Mouse (Mus musculus) forebrain, postnatal 0 days (tissue): ENCODE measurements at regions not wholly inside any gene's neighbourhood (a gene's known extent, or its start where the extent isn't known, plus 50 kb on each side); places are given as distances from the start of the nearest gene placed in this dataset.

Experiments used
- ATAC-seq: fragments of 200-750 bp; cut with Nextera tagmentation; 2 replicates; pipeline ENCODE4 v1.8.0; 2017; ENCODE audit warnings: mild to moderate bottlenecking, moderate library complexity
- DNase-seq: peaks from one replicate; pipeline ENCODE4 v3.0.0-alpha.2; 2015
- H3K27ac ChIP-seq: fragments of 300-500 bp; sonication (generic); 2 replicates; pipeline ENCODE4 v1.5.1; 2014; ENCODE audit warnings: low read depth, mild to moderate bottlenecking, antibody characterized with exemption, low read length, moderate library complexity, mixed read lengths
- H3K27me3 ChIP-seq: fragments of 300-500 bp; sonication (generic); 2 replicates; pipeline ENCODE4 v1.6.1; 2014; ENCODE audit warnings: mild to moderate bottlenecking, low read length, mixed read lengths; ENCODE audit not compliant: insufficient read depth
- H3K36me3 ChIP-seq: fragments of 300-500 bp; sonication (generic); 2 replicates; pipeline ENCODE4 v1.6.1; 2014; ENCODE audit warnings: mild to moderate bottlenecking, moderate library complexity; ENCODE audit not compliant: insufficient read depth
- H3K4me1 ChIP-seq: fragments of 300-500 bp; sonication (generic); 2 replicates; pipeline ENCODE4 v1.6.1; 2014; ENCODE audit warnings: antibody characterized with exemption; ENCODE audit not compliant: insufficient read depth
- H3K4me2 ChIP-seq: fragments of 300-500 bp; sonication (generic); 2 replicates; pipeline ENCODE4 v1.6.1; 2014; ENCODE audit warnings: low read depth, mild to moderate bottlenecking, moderate library complexity
- H3K4me3 ChIP-seq: fragments of 300-500 bp; sonication (generic); 2 replicates; pipeline ENCODE4 v1.5.1; 2014; ENCODE audit warnings: low read depth, low read length, mixed read lengths
- H3K9ac ChIP-seq: fragments of 300-500 bp; sonication (generic); 2 replicates; pipeline ENCODE4 v1.6.1; 2014; ENCODE audit warnings: mild to moderate bottlenecking
- H3K9me3 ChIP-seq: fragments of 300-500 bp; sonication (generic); 2 replicates; pipeline ENCODE4 v1.6.1; 2016; ENCODE audit warnings: low read length
- CTCF ChIP-seq: sonication (generic); IDR thresholded peaks from 2 replicates; pipeline ENCODE4 v1.5.1; 2016; ENCODE audit warnings: antibody characterized with exemption, control low read depth, low read depth
- WGBS: fragments of 180-500 bp; shearing (Covaris S2); extraction: QIAGEN DNeasy Blood & Tissue Kit; methylation state at CpG from one replicate; pipeline ENCODE4 v1.1.7; 2014; 5-methylcytosine and 5-hydroxymethylcytosine counted together

DNA sequence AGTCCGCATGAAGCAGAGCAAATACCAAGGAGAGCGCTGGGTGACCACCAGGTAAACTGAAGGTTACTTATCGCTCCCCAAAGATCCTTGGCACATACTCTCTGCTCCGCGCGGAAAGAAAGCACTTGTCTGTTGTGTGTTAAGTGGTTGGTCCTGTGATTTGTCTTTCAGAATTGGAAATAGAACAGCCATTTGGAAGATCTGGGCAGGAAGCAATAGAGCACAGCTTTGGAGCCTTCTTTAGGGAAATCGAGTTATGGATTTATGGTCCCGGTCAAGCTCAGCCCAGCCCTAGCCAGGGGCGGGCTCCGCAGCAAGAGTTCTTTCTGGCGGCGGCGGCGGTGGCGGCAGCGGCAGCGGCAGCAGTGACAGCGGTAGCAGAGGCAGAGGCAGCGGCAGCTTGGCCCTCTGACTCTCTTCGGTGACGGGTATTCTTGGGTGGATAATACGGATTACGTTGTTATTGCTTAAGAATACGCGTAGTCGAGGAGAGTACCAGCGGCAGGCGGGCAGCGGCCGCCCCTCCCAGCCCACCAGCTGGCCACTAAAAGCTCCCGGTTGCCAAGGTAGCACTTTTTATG lies 128.4 kb upstream of the Dpyd start:
- no peaks in the 10 kb centered on the region for H3K36me3 ChIP-seq
- H3K4me1 ChIP-seq, result no peaks in the 10 kb centered on the region
- DNase-seq (peak; percentile 75), ATAC-seq (peak; percentile 11; the same call in 1 of the 2 replicates)
- H3K4me3 ChIP-seq, result peak overlapping the region; percentile 71
- peak overlapping the region; percentile 90 for H3K27ac ChIP-seq
- H3K9ac ChIP-seq, result peak overlapping the region; percentile 75
- under 1% methylated on average over 31 of the region's 31 CpGs for WGBS
- H3K9me3 ChIP-seq, result no peaks in the 10 kb centered on the region
- H3K4me2 ChIP-seq, result peak overlapping the region; percentile 76
- TF ChIP-seq CTCF, result no peak
- no peaks in the 10 kb centered on the region for H3K27me3 ChIP-seq

DNA sequence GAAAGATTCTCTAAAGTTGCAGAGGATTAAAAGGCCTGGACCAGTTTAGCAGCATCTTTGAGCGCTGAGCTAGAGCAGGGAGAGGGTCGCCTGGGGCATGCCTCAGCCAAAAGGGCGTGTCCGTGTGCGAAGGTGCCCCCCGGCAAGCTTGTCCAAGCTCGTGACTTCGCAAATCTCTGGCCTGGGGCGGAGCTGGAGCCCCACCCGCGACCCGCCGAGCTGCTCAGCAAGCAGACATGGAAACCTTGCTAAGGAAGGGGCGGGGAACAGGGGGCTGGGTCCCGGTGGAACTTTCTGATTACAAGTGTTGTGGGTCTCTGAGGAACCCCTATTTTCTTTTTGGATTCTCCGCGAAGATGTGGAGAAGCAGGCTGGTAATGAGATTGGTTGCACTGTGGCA lies 127.6 kb upstream of the Dpyd start:
- no peaks in the 10 kb centered on the region for H3K27me3 ChIP-seq
- under 1% methylated on average over 17 of the region's 17 CpGs for WGBS

DNA sequence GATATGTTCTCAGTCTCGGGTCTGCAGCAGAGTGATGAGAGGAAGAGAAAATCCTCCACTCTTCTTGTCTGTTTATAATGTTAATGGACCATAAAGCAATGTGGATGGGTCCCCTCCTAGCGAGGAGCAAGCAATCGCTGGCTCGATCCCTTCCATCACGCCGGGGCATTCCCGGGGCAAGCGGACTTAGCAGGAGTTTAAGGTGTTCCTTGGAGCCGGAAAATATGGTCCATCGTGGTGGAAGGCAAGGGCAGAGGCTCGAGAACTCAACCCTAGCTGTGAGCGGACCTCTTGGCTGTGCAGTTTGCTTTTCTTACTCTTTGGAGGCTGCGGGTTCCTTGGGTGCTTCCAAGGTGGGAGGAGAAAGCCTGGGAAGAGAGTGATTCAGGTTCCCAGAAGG lies 127.1 kb upstream of the Dpyd start:
- H3K27ac ChIP-seq, result peak overlapping the region; percentile 90
- ATAC-seq (no peak), DNase-seq (peak; percentile 51)
- H3K36me3 ChIP-seq, result no peaks in the 10 kb centered on the region
- no peak for TF ChIP-seq CTCF
- H3K9me3 ChIP-seq, result no peaks in the 10 kb centered on the region
- H3K9ac ChIP-seq, result peak overlapping the region; percentile 75
- H3K4me2 ChIP-seq, result peak overlapping the region; percentile 76
- no peaks in the 10 kb centered on the region for H3K4me1 ChIP-seq
- peak overlapping the region; percentile 71 for H3K4me3 ChIP-seq
- WGBS, result 3% methylated on average over 13 of the region's 13 CpGs
- no peaks in the 10 kb centered on the region for H3K27me3 ChIP-seq

More for the DNA sequence above, 127.6 kb upstream of the Dpyd start:
- H3K27ac ChIP-seq, result peak overlapping the region; percentile 90
- ATAC-seq (0 out of 2 replicates have a peak, but pooled peaks have one; percentile 3), DNase-seq (peak; percentile 60)
- peak overlapping the region; percentile 75 for H3K9ac ChIP-seq
- no peaks in the 10 kb centered on the region for H3K4me1 ChIP-seq
- no peaks in the 10 kb centered on the region for H3K9me3 ChIP-seq
- H3K4me3 ChIP-seq, result peak overlapping the region; percentile 71
- peak overlapping the region; percentile 76 for H3K4me2 ChIP-seq
- no peak for TF ChIP-seq CTCF
- H3K36me3 ChIP-seq, result no peaks in the 10 kb centered on the region

- ATAC-seq (no peak), DNase-seq (peak; percentile 55)
- TF ChIP-seq CTCF, result no peak
- no peaks in the 10 kb centered on the region for H3K9me3 ChIP-seq
- H3K9ac ChIP-seq, result peak overlapping the region; percentile 75
- WGBS, result 9% methylated on average over 9 of the region's 9 CpGs
- H3K4me2 ChIP-seq, result peak overlapping the region; percentile 76
- H3K4me1 ChIP-seq, result no peaks in the 10 kb centered on the region
- no peaks in the 10 kb centered on the region for H3K27me3 ChIP-seq
- no peaks in the 10 kb centered on the region for H3K36me3 ChIP-seq
- peak overlapping the region; percentile 90 for H3K27ac ChIP-seq
- peak overlapping the region; percentile 71 for H3K4me3 ChIP-seq
Measured at GRCm38 (mm10) chr3:118435248-118435647, 126.7 kb upstream of the Dpyd start.

DNA sequence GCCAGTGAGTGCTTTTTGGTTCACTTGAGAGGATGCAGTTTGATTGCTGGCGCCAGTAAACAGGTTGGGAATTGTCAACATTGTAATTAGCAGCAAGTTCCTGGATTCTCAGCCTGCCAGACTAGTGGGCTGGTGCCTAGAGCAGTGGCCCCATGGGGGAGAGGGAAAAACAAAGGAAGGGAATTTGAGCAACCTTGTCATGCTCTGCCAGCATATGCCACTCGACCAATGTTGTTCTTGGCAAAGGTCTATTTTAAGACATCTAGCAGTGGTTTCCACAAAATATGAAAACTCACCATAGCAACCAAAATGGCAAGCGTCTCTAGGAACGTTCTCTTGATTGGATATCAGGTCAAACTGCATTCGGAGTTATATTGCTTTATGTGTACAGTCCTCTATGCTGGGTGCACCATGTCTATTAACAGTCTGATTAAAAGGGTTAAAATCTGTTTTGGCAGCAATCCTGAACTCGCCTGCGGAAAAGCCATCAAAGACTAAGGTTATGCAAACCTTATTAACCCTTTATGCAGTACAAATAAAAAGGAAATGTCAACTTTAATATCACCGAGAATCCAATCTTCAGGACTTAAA lies 118.1 kb upstream of the Dpyd start:
- H3K27ac ChIP-seq, result 0 out of 2 replicates have a peak overlapping the region, but pooled peaks have one; percentile 30
- H3K9ac ChIP-seq, result no peak overlapping the region
- peaks cover 6% of the 10 kb centered on the region for H3K4me1 ChIP-seq
- peak; percentile 74 for ATAC-seq
- no peaks in the 10 kb centered on the region for H3K27me3 ChIP-seq
- no peak overlapping the region for H3K4me3 ChIP-seq
- TF ChIP-seq CTCF, result no peak
- peak; percentile 61 for DNase-seq
- peak overlapping the region; percentile 23; the same call in 1 of the 2 replicates for H3K4me2 ChIP-seq
- H3K36me3 ChIP-seq, result no peaks in the 10 kb centered on the region
- H3K9me3 ChIP-seq, result no peaks in the 10 kb centered on the region
- 16% methylated on average over 8 of the region's 8 CpGs for WGBS

DNA sequence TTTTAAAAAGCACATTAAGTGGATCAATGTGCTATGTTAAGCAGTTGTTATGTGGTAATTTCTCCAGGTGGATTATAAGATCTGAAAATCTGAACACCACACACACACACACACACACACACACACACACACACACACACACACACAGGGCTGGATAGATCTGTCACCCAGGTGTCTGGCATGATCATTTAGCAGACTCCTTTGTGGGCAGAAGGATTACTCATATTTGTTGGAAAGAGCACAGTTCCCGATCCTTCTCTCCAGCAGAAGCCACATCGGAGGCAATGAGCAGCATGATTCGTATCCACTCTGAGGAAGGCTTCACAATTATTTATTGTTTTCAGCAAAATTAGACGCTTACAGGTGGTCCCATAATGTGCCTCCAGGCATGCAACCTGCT lies 116.6 kb upstream of the Dpyd start:
- H3K4me3 ChIP-seq, result no peak overlapping the region
- DNase-seq (no peak), ATAC-seq (peak; percentile 25; the same call in 1 of the 2 replicates)
- H3K9me3 ChIP-seq, result no peaks in the 10 kb centered on the region
- peaks cover 6% of the 10 kb centered on the region for H3K4me1 ChIP-seq
- no peak overlapping the region for H3K9ac ChIP-seq
- WGBS, result 49% methylated on average over 4 of the region's 4 CpGs
- H3K36me3 ChIP-seq, result no peaks in the 10 kb centered on the region
- no peaks in the 10 kb centered on the region for H3K27me3 ChIP-seq
- TF ChIP-seq CTCF, result no peak
- H3K4me2 ChIP-seq, result no peak overlapping the region
- peak overlapping the region; percentile 21; the same call in 1 of the 2 replicates for H3K27ac ChIP-seq

DNA sequence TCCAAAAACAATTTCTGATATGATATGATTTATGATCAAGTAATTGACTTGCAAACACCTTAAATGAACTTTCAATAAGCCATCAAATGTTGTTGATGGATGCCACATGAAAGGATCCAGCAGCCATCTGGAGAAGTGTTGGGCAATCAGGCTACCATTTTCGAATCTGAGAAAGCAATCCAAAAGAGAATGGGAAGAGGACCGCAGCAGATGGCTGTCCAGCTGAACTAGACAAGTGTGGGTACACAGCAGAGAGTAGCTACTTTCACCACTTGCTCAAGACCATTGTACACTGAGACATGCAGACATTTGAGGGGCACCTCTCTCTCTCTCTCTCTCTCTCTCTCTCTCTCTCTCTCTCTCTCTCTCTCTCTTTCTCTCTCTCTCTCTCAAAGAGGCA lies 102.3 kb upstream of the Dpyd start:
- no peak for TF ChIP-seq CTCF
- no peak overlapping the region for H3K4me2 ChIP-seq
- no peaks in the 10 kb centered on the region for H3K9me3 ChIP-seq
- no peaks in the 10 kb centered on the region for H3K36me3 ChIP-seq
- DNase-seq (peak; percentile 53), ATAC-seq (peak; percentile 75)
- H3K4me3 ChIP-seq, result no peak overlapping the region
- no peak overlapping the region for H3K27ac ChIP-seq
- H3K27me3 ChIP-seq, result no peaks in the 10 kb centered on the region
- H3K4me1 ChIP-seq, result peaks cover 4% of the 10 kb centered on the region; the same call in 1 of the 2 replicates
- WGBS, result 65% methylated on average over 2 of the region's 2 CpGs
- H3K9ac ChIP-seq, result no peak overlapping the region
